Mouse (Mus musculus) embryonic facial prominence, embryonic 12.5 days (tissue): Measurements from ENCODE around the gene B430218F22Rik. TPM values are rescaled to one million over a fixed set of nuclear protein-coding genes. Genes with fewer than 3 reads are reported as not detected.

Source experiments
- ATAC-seq: fragments of 200-750 bp; cut with Nextera tagmentation; 2 replicates; pipeline ENCODE4 v1.8.0; 2017; ENCODE audit not compliant: insufficient number of reproducible peaks, insufficient read depth, low FRiP score, low TSS enrichment
- H3K27ac ChIP-seq: fragments of 300-500 bp; sonication (generic); 2 replicates; pipeline ENCODE4 v1.5.1; 2016; ENCODE audit warnings: mild to moderate bottlenecking
- H3K27me3 ChIP-seq: fragments of 300-500 bp; sonication (generic); 2 replicates; pipeline ENCODE4 v1.6.1; 2016; ENCODE audit warnings: mild to moderate bottlenecking, moderate library complexity
- H3K36me3 ChIP-seq: fragments of 300-500 bp; sonication (generic); 2 replicates; pipeline ENCODE4 v1.6.1; 2016; ENCODE audit warnings: mild to moderate bottlenecking
- H3K4me1 ChIP-seq: fragments of 300-500 bp; sonication (generic); 2 replicates; pipeline ENCODE4 v1.6.1; 2016
- H3K4me2 ChIP-seq: fragments of 300-500 bp; sonication (generic); replicated peaks from 2 replicates; pipeline ENCODE4 v1.6.1; 2016; ENCODE audit warnings: mild to moderate bottlenecking, moderate library complexity
- H3K4me3 ChIP-seq: fragments of 300-500 bp; sonication (generic); 2 replicates; pipeline ENCODE4 v1.5.1; 2016; ENCODE audit warnings: mild to moderate bottlenecking
- H3K9ac ChIP-seq: fragments of 300-500 bp; sonication (generic); 2 replicates; pipeline ENCODE4 v1.6.1; 2016; ENCODE audit warnings: mild to moderate bottlenecking, moderate library complexity
- H3K9me3 ChIP-seq: fragments of 300-500 bp; sonication (generic); 2 replicates; pipeline ENCODE4 v1.6.1; 2016; ENCODE audit warnings: mild to moderate bottlenecking, moderate library complexity
- WGBS: fragments of 180-500 bp; shearing (Covaris S2); methylation state at CpG from one replicate; pipeline ENCODE4 v1.1.7; 2016; 5-methylcytosine and 5-hydroxymethylcytosine counted together
- polyA plus RNA-seq: library from polyadenylated mRNA; unstranded; fragments of >200 nt; fragmentation: Nextera tagmentation; extraction: Ambion mirVana; gene quantifications from 2 replicates; pipeline ENCODE4 v1.2.1, GENCODE M21; 2016

The B430218F22Rik gene
- polyA plus RNA-seq, 1 experiment from 2014 or later, result 1.7 TPM

DNA sequence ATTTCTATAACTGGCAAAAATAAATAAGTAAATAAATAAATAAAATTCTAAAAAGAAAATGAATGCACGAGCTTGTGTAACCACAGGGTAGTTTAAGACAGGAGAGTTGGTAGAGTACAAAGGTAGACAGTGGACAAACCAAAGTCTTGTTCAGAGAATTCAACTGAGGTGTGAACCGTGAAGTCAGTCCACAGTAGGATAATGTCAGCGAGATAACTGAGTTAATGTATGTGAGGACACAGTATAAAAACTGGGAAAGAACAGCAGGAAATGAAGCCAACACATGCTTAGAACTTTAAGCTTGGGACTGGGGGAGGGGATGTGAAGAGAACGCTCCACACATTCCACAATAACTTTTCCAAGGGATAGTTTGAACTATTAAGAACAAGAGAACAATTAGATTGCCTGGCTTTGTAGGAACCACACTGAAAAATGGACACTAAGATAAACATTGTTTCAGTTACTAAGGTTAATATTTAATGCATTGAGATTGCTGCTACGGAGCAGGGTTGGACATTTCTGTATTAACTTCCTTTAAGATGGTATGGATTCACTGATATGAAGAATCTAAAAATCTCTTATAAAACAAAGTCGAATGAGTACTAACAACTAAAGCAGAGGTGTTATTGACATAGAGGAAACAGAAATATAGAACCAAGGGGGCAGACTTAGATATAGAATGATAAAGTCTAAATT is 25.0 kb downstream of the B430218F22Rik start:
- Histone ChIP-seq H3K4me2 (no peak overlapping the region), H3K4me3 (no peak overlapping the region), H3K36me3 (no peaks in the 10 kb centered on the region), H3K9me3 (no peaks in the 10 kb centered on the region), H3K27me3 (no peaks in the 10 kb centered on the region), H3K4me1 (no peaks in the 10 kb centered on the region), H3K27ac (no peak overlapping the region), H3K9ac (no peak overlapping the region)
- WGBS, result 83% methylated on average over 6 of the region's 6 CpGs
- no peak for ATAC-seq

DNA sequence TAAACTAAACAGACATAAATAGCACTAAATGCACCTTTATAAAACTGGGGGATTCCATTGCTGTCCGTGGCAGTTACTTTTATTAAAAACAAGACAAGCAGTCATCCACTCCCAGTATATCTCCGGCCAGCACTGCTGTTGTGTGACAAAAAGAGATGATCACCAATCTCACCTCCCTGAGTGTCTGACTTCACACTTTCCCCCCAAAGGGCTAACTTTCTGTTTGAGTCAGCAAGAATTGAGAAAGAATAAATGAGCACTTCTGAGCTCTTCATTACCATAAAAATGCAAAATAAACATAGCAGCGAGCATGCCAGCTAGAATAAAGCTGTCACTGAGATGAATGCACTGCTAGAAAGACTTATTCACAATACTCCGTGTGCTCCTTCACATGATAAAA is 31.7 kb downstream of the B430218F22Rik start:
- Histone ChIP-seq H3K27ac (no peak overlapping the region), H3K4me3 (no peak overlapping the region), H3K4me1 (no peaks in the 10 kb centered on the region), H3K4me2 (no peak overlapping the region), H3K9me3 (no peaks in the 10 kb centered on the region), H3K27me3 (no peaks in the 10 kb centered on the region), H3K36me3 (no peaks in the 10 kb centered on the region), H3K9ac (no peak overlapping the region)
- WGBS, result 73% methylated on average over 4 of the region's 4 CpGs
- no peak for ATAC-seq

DNA sequence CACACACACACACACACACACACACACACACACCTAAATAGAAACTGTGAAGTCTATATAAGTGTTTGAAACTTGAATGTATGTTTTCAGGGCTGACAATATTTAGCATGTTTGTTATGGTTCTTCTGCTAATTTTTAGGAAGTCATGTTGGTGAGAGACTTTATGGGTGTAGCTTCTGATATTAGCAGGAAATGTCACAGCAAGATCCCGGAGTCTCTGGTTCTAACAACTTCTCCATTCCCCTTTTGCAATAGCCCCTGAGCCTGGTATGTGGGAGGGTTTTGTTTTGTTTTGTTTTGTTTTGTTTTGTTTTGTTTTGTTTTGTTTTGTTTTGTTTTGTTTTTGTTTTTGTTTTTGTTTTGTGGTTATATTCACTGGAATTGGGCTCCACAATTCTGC is 34.0 kb downstream of the B430218F22Rik start:
- H3K4me2 ChIP-seq, result no peak overlapping the region
- ATAC-seq, result no peak

DNA sequence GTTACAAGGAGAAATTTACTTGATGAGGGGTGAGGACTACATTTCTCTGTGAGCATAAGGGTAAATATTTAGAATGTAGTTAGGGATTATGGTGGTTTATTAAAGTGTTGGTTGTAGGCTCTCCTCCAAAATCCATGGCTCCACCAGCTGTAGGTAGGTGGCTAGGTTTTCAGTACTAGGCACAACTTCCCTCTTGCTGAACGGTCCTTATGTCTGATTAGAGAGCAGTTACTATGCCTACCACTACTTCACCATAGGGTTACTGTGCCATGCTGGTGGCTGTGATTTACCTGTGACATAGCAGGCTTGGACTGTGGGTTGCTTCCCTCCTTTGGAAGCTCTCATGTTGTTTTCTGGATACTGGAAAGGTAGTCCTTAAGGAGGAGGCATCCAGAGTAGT is 34.4 kb downstream of the B430218F22Rik start:
- Histone ChIP-seq H3K9ac (no peak overlapping the region), H3K36me3 (no peaks in the 10 kb centered on the region), H3K27me3 (no peaks in the 10 kb centered on the region), H3K4me3 (no peak overlapping the region), H3K4me1 (no peaks in the 10 kb centered on the region), H3K27ac (no peak overlapping the region), H3K9me3 (no peaks in the 10 kb centered on the region), H3K4me2 (no peak overlapping the region)
- WGBS, result 82% methylated on average over 1 of the region's 1 CpGs
- no peak for ATAC-seq

More for the DNA sequence above, 34.0 kb downstream of the B430218F22Rik start:
- no peak overlapping the region for H3K27ac ChIP-seq
- H3K9ac ChIP-seq, result no peak overlapping the region
- no peaks in the 10 kb centered on the region for H3K4me1 ChIP-seq
- WGBS, result 88% methylated on average over 1 of the region's 1 CpGs
- H3K27me3 ChIP-seq, result no peaks in the 10 kb centered on the region
- H3K36me3 ChIP-seq, result no peaks in the 10 kb centered on the region
- no peak overlapping the region for H3K4me3 ChIP-seq
- H3K9me3 ChIP-seq, result no peaks in the 10 kb centered on the region

Other genes with a start within 250 kb of the B430218F22Rik start
- 36.7 TPM in 2 replicates for gene Mrps30, start 622 bp downstream of the B430218F22Rik start, polyA plus RNA-seq